Mouse (Mus musculus): ENCODE data around the gene Macrod2. TPM values are rescaled to one million over a fixed set of nuclear protein-coding genes. Genes with fewer than 3 reads are reported as not detected.

The Macrod2 gene
- polyA plus RNA-seq, 1 experiment from 2014 or later = 62.2 TPM

- no peaks in the 10 kb centered on the region for H3K9me3 ChIP-seq (ENCODE audit: control insufficient read depth, low read length)
- no peak for ATAC-seq (ENCODE audit: low FRiP score)
- no peak overlapping the region for H3K27ac ChIP-seq
- no peaks in the 10 kb centered on the region for H3K36me3 ChIP-seq (replicated peaks; ENCODE audit: control insufficient read depth, insufficient read depth)
- H3K4me1 ChIP-seq (replicated peaks; ENCODE audit: control insufficient read depth, insufficient read depth, low read length) = no peaks in the 10 kb centered on the region
- 69% methylated on average over 5 of the region's 5 CpGs for WGBS
- DNase-seq (ENCODE audit: low spot score) = no peak
- no peak overlapping the region for H3K4me3 ChIP-seq (replicated peaks; ENCODE audit: low read length)
- H3K4me2 ChIP-seq (replicated peaks) = no peak overlapping the region
- no peaks in the 10 kb centered on the region for H3K27me3 ChIP-seq (ENCODE audit: control insufficient read depth, insufficient read depth, low read length)
- no peak overlapping the region for H3K9ac ChIP-seq
These were observed 884.1 kb downstream of the Macrod2 start for GRCm38 (mm10) chr2:141279130-141279698.

GRCm38 (mm10) chr2:141280817-141281216, 885.7 kb downstream of the Macrod2 start:
- H3K4me3 ChIP-seq (replicated peaks; ENCODE audit: low read length) = no peak overlapping the region
- 89% methylated on average over 1 of the region's 1 CpGs for WGBS
- DNase-seq (ENCODE audit: low spot score) (no peak), ATAC-seq (ENCODE audit: low FRiP score) (no peak)
- H3K4me2 ChIP-seq (replicated peaks) = no peak overlapping the region
- H3K9me3 ChIP-seq (ENCODE audit: control insufficient read depth, low read length) = no peaks in the 10 kb centered on the region
- no peaks in the 10 kb centered on the region for H3K4me1 ChIP-seq (replicated peaks; ENCODE audit: control insufficient read depth, insufficient read depth, low read length)
- no peaks in the 10 kb centered on the region for H3K27me3 ChIP-seq (ENCODE audit: control insufficient read depth, insufficient read depth, low read length)
- H3K27ac ChIP-seq = no peak overlapping the region
- no peak overlapping the region for H3K9ac ChIP-seq
- no peaks in the 10 kb centered on the region for H3K36me3 ChIP-seq (replicated peaks; ENCODE audit: control insufficient read depth, insufficient read depth)

GRCm38 (mm10) chr2:141286110-141286747, 891.1 kb downstream of the Macrod2 start:
- DNase-seq (ENCODE audit: low spot score) (no peak), ATAC-seq (ENCODE audit: low FRiP score) (no peak)
- H3K9me3 ChIP-seq (ENCODE audit: control insufficient read depth, low read length) = no peaks in the 10 kb centered on the region
- no peak overlapping the region for H3K9ac ChIP-seq
- H3K4me2 ChIP-seq (replicated peaks) = no peak overlapping the region
- no peaks in the 10 kb centered on the region for H3K36me3 ChIP-seq (replicated peaks; ENCODE audit: control insufficient read depth, insufficient read depth)
- H3K27me3 ChIP-seq (ENCODE audit: control insufficient read depth, insufficient read depth, low read length) = no peaks in the 10 kb centered on the region
- 85% methylated on average over 7 of the region's 7 CpGs for WGBS
- H3K4me3 ChIP-seq (replicated peaks; ENCODE audit: low read length) = no peak overlapping the region
- no peak overlapping the region for H3K27ac ChIP-seq
- no peaks in the 10 kb centered on the region for H3K4me1 ChIP-seq (replicated peaks; ENCODE audit: control insufficient read depth, insufficient read depth, low read length)

DNA sequence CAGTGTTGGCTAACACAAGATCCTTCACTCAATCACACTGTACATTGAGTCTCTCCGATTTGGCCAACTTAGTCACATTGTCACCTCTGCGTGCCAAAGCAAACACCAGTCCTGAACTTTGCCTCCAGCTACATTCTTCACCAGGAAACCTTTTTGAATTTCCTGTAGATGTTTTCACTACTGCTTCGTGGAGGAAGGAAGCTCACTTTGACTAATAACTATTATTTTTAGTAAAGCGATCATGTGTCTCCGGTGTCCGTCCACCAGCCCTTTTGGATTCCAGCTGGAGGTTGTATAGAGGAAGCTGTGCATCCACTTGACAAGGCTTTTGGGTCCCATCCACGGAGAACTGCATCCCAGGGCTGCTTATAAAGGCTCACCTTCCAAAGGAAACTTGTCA, 893.4 kb downstream of the Macrod2 start:
- H3K9me3 ChIP-seq (ENCODE audit: control insufficient read depth, low read length) = no peaks in the 10 kb centered on the region
- no peak overlapping the region for H3K4me2 ChIP-seq (replicated peaks)
- no peak overlapping the region for H3K4me3 ChIP-seq (replicated peaks; ENCODE audit: low read length)
- ATAC-seq (ENCODE audit: low FRiP score) (no peak), DNase-seq (ENCODE audit: low spot score) (no peak)
- H3K36me3 ChIP-seq (replicated peaks; ENCODE audit: control insufficient read depth, insufficient read depth) = no peaks in the 10 kb centered on the region
- no peak overlapping the region for H3K9ac ChIP-seq
- no peaks in the 10 kb centered on the region for H3K4me1 ChIP-seq (replicated peaks; ENCODE audit: control insufficient read depth, insufficient read depth, low read length)
- no peak overlapping the region for H3K27ac ChIP-seq
- H3K27me3 ChIP-seq (ENCODE audit: control insufficient read depth, insufficient read depth, low read length) = no peaks in the 10 kb centered on the region
- 72% methylated on average over 7 of the region's 7 CpGs for WGBS

DNA sequence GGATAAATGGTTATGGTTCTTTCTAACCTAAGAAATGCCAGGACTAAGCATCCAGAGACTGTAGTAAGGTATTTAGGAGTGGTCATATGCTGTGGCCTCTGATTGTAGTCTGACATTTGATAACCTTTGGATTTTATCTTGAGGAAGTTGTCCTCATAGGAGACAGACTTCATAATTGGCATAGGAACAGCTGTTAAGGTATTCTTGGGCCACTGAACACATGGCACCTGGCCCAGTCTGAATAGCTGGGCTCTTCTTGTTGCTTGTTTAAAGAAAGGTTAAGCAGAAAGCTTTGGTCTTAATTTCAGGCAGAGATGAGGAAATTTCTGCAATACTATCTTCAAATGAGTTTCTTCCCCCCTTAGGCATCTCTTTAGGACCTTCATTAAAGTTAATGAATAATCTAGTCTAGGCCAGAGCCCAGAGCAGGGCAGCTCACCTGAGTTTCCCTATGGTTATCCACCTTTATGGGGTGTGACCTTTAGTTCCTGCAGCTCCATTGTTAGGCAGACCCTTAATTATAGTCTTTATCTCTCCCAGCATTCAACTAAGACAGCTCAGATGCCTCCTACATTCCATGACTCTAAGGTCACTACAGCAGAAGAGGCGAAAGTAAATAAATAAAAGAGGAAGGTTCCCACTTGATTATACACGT, 894.1 kb downstream of the Macrod2 start:
- no peaks in the 10 kb centered on the region for H3K27me3 ChIP-seq (ENCODE audit: control insufficient read depth, insufficient read depth, low read length)
- H3K4me2 ChIP-seq (replicated peaks) = no peak overlapping the region
- DNase-seq (ENCODE audit: low spot score) (no peak), ATAC-seq (ENCODE audit: low FRiP score) (no peak)
- no peak overlapping the region for H3K27ac ChIP-seq
- no peaks in the 10 kb centered on the region for H3K36me3 ChIP-seq (replicated peaks; ENCODE audit: control insufficient read depth, insufficient read depth)
- 64% methylated on average over 2 of the region's 2 CpGs for WGBS
- no peaks in the 10 kb centered on the region for H3K4me1 ChIP-seq (replicated peaks; ENCODE audit: control insufficient read depth, insufficient read depth, low read length)
- no peak overlapping the region for H3K4me3 ChIP-seq (replicated peaks; ENCODE audit: low read length)
- no peaks in the 10 kb centered on the region for H3K9me3 ChIP-seq (ENCODE audit: control insufficient read depth, low read length)
- H3K9ac ChIP-seq = no peak overlapping the region

DNA sequence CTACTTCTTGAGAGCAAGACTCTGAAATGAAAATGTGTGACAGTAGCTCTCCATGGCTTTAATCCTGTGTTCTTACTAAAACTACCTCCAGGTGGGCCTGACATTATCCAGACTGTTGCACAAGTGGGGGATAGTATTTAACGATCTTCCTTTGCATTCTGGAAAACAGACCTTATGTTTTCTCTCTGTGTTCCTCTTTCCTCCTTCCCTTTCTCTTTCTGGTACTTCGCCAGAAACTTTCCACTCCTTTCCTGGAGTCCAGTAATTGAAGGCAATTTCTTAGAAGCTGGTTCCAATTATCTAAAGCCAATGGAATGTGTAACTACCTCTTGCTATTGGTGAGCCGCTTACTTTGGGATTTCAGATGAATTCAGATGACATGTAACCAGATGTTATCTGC, 897.7 kb downstream of the Macrod2 start:
- Histone ChIP-seq H3K36me3 (replicated peaks; ENCODE audit: control insufficient read depth, insufficient read depth) (no peaks in the 10 kb centered on the region), H3K4me3 (replicated peaks; ENCODE audit: low read length) (no peak overlapping the region), H3K9me3 (ENCODE audit: control insufficient read depth, low read length) (no peaks in the 10 kb centered on the region), H3K4me2 (replicated peaks) (no peak overlapping the region), H3K4me1 (replicated peaks; ENCODE audit: control insufficient read depth, insufficient read depth, low read length) (no peaks in the 10 kb centered on the region), H3K9ac (no peak overlapping the region), H3K27me3 (ENCODE audit: control insufficient read depth, insufficient read depth, low read length) (no peaks in the 10 kb centered on the region), H3K27ac (no peak overlapping the region)
- 85% methylated on average over 3 of the region's 3 CpGs for WGBS
- no peak for DNase-seq (ENCODE audit: low spot score)
- no peak for ATAC-seq (ENCODE audit: low FRiP score)

- no peaks in the 10 kb centered on the region for H3K27me3 ChIP-seq (ENCODE audit: control insufficient read depth, insufficient read depth, low read length)
- no peak overlapping the region for H3K4me2 ChIP-seq (replicated peaks)
- no peak overlapping the region for H3K27ac ChIP-seq
- H3K9me3 ChIP-seq (ENCODE audit: control insufficient read depth, low read length) = no peaks in the 10 kb centered on the region
- WGBS = 80% methylated on average over 6 of the region's 6 CpGs
- DNase-seq (ENCODE audit: low spot score) = no peak
- H3K36me3 ChIP-seq (replicated peaks; ENCODE audit: control insufficient read depth, insufficient read depth) = no peaks in the 10 kb centered on the region
- H3K4me1 ChIP-seq (replicated peaks; ENCODE audit: control insufficient read depth, insufficient read depth, low read length) = no peaks in the 10 kb centered on the region
- no peak for ATAC-seq (ENCODE audit: low FRiP score)
- no peak overlapping the region for H3K4me3 ChIP-seq (replicated peaks; ENCODE audit: low read length)
- no peak overlapping the region for H3K9ac ChIP-seq
These were observed 904.1 kb downstream of the Macrod2 start for GRCm38 (mm10) chr2:141299168-141299567.

DNA sequence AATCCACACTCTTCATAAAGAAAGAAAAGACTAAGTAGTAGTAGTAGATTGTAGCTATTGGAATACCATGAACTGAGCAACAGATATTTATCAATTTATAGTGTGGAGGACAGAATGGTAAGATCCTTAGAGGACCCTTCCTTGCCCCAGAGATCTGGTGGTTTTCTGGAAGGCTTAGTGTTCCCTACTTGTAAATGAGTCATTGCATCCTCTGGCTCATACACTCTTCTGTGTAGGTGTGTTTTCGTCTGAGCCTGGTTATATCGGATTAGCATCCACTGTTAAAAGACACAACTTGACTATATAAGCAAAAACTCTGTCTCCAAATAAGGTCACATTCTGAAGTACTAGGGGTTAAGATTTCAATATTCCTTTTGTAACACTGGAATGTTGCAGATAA, 905.9 kb downstream of the Macrod2 start:
- Histone ChIP-seq H3K9ac (no peak overlapping the region), H3K4me1 (replicated peaks; ENCODE audit: control insufficient read depth, insufficient read depth, low read length) (no peaks in the 10 kb centered on the region), H3K27me3 (ENCODE audit: control insufficient read depth, insufficient read depth, low read length) (no peaks in the 10 kb centered on the region), H3K36me3 (replicated peaks; ENCODE audit: control insufficient read depth, insufficient read depth) (no peaks in the 10 kb centered on the region), H3K4me2 (replicated peaks) (no peak overlapping the region), H3K9me3 (ENCODE audit: control insufficient read depth, low read length) (no peaks in the 10 kb centered on the region), H3K4me3 (replicated peaks; ENCODE audit: low read length) (no peak overlapping the region), H3K27ac (no peak overlapping the region)
- 90% methylated on average over 2 of the region's 2 CpGs for WGBS
- ATAC-seq (ENCODE audit: low FRiP score) (no peak), DNase-seq (ENCODE audit: low spot score) (no peak)

- Histone ChIP-seq H3K4me3 (replicated peaks; ENCODE audit: low read length) (no peak overlapping the region), H3K9ac (no peak overlapping the region), H3K27ac (no peak overlapping the region), H3K4me2 (replicated peaks) (no peak overlapping the region), H3K27me3 (ENCODE audit: control insufficient read depth, insufficient read depth, low read length) (no peaks in the 10 kb centered on the region), H3K9me3 (ENCODE audit: control insufficient read depth, low read length) (no peaks in the 10 kb centered on the region), H3K36me3 (replicated peaks; ENCODE audit: control insufficient read depth, insufficient read depth) (no peaks in the 10 kb centered on the region), H3K4me1 (replicated peaks; ENCODE audit: control insufficient read depth, insufficient read depth, low read length) (no peaks in the 10 kb centered on the region; the same call in 1 of the 2 replicates)
- ATAC-seq (ENCODE audit: low FRiP score) (no peak), DNase-seq (ENCODE audit: low spot score) (no peak)
- 89% methylated on average over 3 of the region's 3 CpGs for WGBS
These were observed 913.3 kb downstream of the Macrod2 start for GRCm38 (mm10) chr2:141308406-141308805.
